Mouse (Mus musculus): ENCODE data around the gene Tmem170b.

- no peak for TF ChIP-seq CTCF (IDR thresholded peaks at IDR 0.05; ENCODE audit: control insufficient read depth, insufficient read depth, insufficient replicate concordance, low read depth, low read length)
- TF ChIP-seq POLR2A (IDR thresholded peaks at IDR 0.05; ENCODE audit: control insufficient read depth, low read depth, low read length): no peak
Observed at GRCm38 (mm10) chr13:41611046-41611445, 5.3 kb downstream of the Tmem170b start.
